Mouse (Mus musculus): ENCODE measurements around the gene Hoxc10. TPM values are rescaled to one million over a fixed set of nuclear protein-coding genes. Genes with fewer than 3 reads are reported as not detected.

Hoxc10 gene
- polyA plus RNA-seq, 1 experiment from 2014 or later = not detected

DNA sequence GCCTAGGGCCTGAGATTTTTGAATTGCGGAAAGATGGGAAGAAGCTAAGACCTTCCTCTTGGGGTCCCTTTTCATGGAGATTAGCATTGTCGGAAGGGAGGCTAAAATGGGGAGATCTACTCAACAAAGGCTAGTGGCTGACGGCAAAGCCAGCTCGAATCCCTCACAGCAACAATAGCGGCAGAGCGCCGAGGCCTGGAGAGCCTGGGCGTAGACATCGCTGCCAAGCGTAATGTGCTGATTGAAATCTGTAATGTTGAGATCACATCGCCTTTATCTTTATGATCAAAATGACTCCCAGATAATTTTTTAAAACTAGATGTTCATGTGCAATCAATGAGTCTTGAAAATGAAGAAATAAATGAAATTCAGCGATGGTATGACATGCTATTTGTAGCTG, 32.2 kb upstream of the Hoxc10 start:
- no peaks in the 10 kb centered on the region for H3K36me3 ChIP-seq
- no peak overlapping the region for H3K9ac ChIP-seq
- no peaks in the 10 kb centered on the region for H3K9me3 ChIP-seq (replicated peaks)
- H3K27ac ChIP-seq = no peak overlapping the region
- 3% methylated on average over 12 of the region's 12 CpGs for WGBS (ENCODE audit: insufficient replicate concordance)
- no peaks in the 10 kb centered on the region for H3K4me1 ChIP-seq
- H3K27me3 ChIP-seq (replicated peaks) = peaks cover 100% of the 10 kb centered on the region
- ATAC-seq = no peak
- H3K4me3 ChIP-seq = no peak overlapping the region
- no peak overlapping the region for H3K4me2 ChIP-seq

DNA sequence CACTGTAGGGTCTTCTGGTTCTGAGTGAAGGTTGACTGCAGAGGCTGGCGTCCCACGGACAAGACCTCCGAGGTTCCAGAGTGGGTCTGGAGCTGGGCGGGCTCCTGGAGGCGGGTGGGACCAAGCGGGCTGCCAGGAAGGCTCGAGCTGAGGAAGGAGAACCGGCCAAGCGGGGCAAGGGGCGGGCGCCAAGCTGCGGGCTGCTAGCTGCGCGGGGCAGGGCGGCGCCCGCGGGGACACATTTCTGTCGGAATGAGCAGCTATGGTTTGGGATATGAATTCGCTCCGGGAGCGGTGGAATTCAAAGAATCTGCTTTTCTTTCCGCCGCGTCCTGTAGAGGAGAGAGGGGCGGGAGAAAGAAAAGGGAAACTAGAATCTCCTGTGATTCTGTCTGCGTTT, 31.7 kb upstream of the Hoxc10 start:
- under 1% methylated on average over 27 of the region's 27 CpGs for WGBS (ENCODE audit: insufficient replicate concordance)
- Histone ChIP-seq H3K4me2 (no peak overlapping the region), H3K4me1 (no peaks in the 10 kb centered on the region), H3K4me3 (no peak overlapping the region), H3K27ac (no peak overlapping the region), H3K9ac (no peak overlapping the region), H3K27me3 (replicated peaks) (peaks cover 100% of the 10 kb centered on the region), H3K36me3 (no peaks in the 10 kb centered on the region), H3K9me3 (replicated peaks) (no peaks in the 10 kb centered on the region)
- ATAC-seq = no peak

DNA sequence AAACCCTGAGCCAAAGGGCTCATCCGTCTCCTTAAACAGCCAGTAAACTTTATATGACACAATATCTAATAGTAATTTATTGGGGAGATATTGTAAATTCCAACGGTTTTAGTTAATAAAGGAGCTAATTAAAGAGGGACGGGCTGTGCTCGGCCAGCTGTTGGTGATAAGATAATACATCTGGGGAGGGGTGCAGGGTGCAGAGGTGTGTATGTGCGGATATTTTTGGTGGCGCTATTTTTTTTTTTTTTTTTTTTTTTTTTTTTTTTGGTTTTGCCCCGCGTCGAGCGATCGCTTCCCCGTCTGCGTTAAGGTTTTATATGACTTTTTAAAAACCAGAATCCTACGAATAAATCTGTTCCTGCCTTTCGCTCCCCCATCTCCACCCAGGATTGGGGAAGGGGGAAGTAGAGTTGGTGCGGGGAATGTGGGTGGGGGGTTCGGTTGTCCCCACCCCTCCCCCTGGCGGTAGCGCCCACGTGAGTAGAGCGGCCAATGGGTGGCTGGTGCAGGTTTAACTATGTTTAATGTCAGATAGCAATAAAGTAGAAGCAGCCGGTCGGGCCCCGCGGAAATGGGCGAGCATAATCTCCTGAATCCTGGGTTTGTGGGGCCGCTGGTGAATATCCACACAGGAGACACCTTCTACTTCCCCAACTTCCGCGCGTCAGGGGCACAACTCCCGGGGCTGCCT, 30.2 kb upstream of the Hoxc10 start, which contains the start of gene Hoxc12:
Hoxc12 (plus strand) TSS at position 479 of the 694 bp plus-strand sequence.
- H3K4me3 ChIP-seq = no peak within 1 kb of the TSS
- H3K27me3 ChIP-seq (replicated peaks) = peaks cover 100% of the 10 kb centered on the region
- no peaks in the 10 kb centered on the region for H3K9me3 ChIP-seq (replicated peaks)
- no peak within 1 kb of the TSS for H3K27ac ChIP-seq
- no peak within 1 kb of the TSS for H3K9ac ChIP-seq
- H3K4me2 ChIP-seq = no peak within 1 kb of the TSS
- no peaks in the 10 kb centered on the region for H3K36me3 ChIP-seq
- ATAC-seq = no peak
- H3K4me1 ChIP-seq = no peaks in the 10 kb centered on the region
- WGBS (ENCODE audit: insufficient replicate concordance) = 2% methylated on average over 31 of the region's 31 CpGs

DNA sequence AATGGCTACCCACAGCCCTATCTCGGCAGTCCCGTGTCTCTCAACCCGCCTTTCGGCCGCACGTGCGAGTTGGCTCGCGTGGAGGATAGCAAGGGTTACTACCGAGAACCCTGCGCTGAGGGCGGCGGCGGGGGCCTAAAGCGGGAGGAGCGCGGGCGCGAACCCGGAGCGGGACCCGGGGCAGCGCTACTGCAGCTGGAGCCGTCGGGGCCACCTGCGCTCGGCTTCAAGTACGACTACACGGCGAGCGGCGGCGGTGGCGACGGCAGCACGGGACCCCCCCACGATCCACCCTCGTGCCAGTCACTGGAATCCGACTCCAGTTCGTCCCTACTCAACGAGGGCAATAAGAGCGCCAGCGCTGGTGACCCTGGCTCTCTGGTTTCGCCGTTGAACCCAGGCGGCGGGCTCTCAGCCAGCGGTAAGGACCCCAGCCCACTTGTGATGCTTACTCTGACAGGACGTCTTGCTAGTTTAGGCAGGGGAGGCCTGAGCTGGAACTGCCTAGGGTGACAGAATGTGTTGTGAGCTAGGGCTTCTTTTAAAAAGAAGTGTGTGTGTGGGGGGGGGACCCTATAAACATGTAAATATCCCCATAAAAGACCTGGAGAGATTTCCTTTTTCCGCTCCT, 29.4 kb upstream of the Hoxc10 start:
- Histone ChIP-seq H3K36me3 (no peaks in the 10 kb centered on the region), H3K4me1 (no peaks in the 10 kb centered on the region), H3K9me3 (replicated peaks) (no peaks in the 10 kb centered on the region), H3K4me2 (no peak overlapping the region), H3K27me3 (replicated peaks) (peaks cover 100% of the 10 kb centered on the region), H3K9ac (no peak overlapping the region), H3K4me3 (no peak overlapping the region), H3K27ac (no peak overlapping the region)
- 4% methylated on average over 50 of the region's 50 CpGs for WGBS (ENCODE audit: insufficient replicate concordance)
- no peak for ATAC-seq

DNA sequence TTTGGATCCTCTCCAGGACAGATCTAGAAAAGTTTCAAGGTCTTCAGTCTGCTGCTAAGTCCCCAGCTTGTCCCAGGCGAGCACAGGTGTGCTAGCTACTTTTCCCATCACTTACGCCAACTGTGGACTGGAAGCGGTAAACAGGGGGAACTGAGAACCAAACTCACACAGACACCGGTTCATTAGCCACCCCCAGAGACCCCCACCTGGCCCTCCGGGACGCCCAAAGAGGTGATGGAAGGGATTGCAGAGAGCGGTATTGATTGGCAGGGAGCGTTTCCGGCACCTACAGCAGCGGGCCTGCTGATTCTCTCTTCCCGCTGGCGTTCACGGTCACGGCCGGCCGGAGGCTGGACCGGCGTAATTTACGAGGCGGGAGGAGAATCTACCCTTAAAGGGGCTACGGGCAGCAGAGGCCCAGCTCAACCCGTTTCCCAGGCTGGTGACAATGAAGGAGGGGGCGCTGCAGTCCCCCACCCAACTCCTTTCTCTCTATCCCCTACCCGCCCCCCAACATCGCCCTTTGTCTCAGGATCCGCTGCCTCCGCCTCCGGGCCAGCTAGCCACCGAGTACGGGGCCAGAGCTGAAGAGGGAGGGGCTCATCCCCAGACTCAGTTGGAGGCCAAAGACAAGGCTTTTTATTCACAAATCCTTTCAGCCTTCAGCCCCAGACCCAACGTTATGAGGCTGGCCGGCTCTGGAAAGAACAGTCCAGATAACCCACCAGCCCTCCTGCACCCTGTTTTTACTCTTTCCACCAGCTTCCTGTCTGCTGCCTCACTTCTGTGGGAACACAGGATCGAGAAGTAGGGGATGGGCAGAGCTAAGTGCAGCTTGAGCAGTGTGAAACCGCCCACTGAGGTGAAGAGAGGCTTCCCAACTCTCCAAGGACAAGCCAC, 27.1 kb upstream of the Hoxc10 start:
- 3% methylated on average over 34 of the region's 34 CpGs for WGBS (ENCODE audit: insufficient replicate concordance)
- no peak overlapping the region for H3K4me2 ChIP-seq
- H3K9me3 ChIP-seq (replicated peaks) = no peaks in the 10 kb centered on the region
- no peaks in the 10 kb centered on the region for H3K36me3 ChIP-seq
- H3K9ac ChIP-seq = no peak overlapping the region
- peaks cover 99% of the 10 kb centered on the region for H3K27me3 ChIP-seq (replicated peaks)
- no peak overlapping the region for H3K27ac ChIP-seq
- no peaks in the 10 kb centered on the region for H3K4me1 ChIP-seq
- ATAC-seq = no peak
- H3K4me3 ChIP-seq = no peak overlapping the region

DNA sequence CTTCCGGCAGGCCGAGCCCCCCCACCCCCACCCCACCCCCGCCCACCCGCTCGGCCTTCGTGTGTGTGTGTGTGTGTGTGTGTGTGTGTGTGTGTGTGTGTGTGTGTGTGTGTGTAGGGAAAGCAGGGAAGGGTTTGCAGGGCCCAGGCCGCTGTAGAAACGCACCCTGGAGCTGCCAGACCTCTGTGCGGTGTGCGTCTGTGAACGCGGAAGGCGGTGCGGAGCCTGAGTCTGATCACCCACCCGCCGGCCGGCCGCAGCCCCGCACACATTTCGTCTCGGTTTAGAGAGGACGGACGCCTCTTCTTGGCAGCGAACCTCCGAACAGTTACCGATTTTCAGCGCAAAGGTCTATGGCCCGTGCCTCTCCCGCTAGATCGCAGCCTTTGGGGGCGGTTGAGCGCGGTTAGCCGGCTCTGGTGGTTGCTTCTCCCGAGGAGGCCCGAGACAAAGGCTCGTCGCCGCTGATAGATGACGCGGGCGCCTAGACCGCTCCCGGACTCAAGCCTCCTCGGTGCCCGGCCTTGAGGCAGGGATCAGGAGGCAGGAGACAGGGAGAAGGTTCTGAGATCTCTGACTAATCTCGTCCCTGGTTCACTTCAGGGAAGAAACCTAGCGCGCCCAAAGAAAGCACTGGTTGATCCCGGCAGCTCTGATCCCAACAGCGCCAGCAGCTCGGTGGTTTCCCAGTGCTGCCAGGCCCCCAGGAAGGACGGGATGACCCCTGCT, 23.7 kb upstream of the Hoxc10 start:
- no peak overlapping the region for H3K27ac ChIP-seq
- no peak for ATAC-seq
- H3K9me3 ChIP-seq (replicated peaks) = no peaks in the 10 kb centered on the region
- H3K4me1 ChIP-seq = no peaks in the 10 kb centered on the region
- no peak overlapping the region for H3K4me2 ChIP-seq
- no peak overlapping the region for H3K9ac ChIP-seq
- no peak overlapping the region for H3K4me3 ChIP-seq
- H3K27me3 ChIP-seq (replicated peaks) = peaks cover 99% of the 10 kb centered on the region
- no peaks in the 10 kb centered on the region for H3K36me3 ChIP-seq
- 2% methylated on average over 53 of the region's 53 CpGs for WGBS (ENCODE audit: insufficient replicate concordance)

DNA sequence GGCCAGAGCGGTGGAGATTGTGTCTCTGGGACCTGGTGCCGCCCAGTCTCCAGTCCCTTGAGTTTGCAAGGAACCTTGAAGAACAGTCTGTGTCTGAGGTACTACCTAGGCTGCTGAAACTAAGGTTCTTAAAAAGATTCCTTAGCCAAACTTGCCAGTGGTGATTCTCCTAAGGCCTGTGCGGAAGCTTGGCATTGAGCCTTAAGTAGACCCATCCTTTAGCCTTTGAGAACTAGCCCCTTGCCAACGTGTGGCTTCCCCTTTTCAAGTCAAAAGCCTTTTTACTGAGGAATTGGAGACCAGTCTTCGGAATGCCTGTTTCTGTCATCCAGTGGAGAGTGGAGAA, 23.2 kb upstream of the Hoxc10 start:
- no peaks in the 10 kb centered on the region for H3K36me3 ChIP-seq
- H3K4me2 ChIP-seq = no peak overlapping the region
- no peak for ATAC-seq
- H3K27ac ChIP-seq = no peak overlapping the region
- H3K9ac ChIP-seq = no peak overlapping the region
- no peaks in the 10 kb centered on the region for H3K4me1 ChIP-seq
- peaks cover 99% of the 10 kb centered on the region for H3K27me3 ChIP-seq (replicated peaks)
- H3K9me3 ChIP-seq (replicated peaks) = no peaks in the 10 kb centered on the region
- 4% methylated on average over 5 of the region's 5 CpGs for WGBS (ENCODE audit: insufficient replicate concordance)
- H3K4me3 ChIP-seq = no peak overlapping the region

DNA sequence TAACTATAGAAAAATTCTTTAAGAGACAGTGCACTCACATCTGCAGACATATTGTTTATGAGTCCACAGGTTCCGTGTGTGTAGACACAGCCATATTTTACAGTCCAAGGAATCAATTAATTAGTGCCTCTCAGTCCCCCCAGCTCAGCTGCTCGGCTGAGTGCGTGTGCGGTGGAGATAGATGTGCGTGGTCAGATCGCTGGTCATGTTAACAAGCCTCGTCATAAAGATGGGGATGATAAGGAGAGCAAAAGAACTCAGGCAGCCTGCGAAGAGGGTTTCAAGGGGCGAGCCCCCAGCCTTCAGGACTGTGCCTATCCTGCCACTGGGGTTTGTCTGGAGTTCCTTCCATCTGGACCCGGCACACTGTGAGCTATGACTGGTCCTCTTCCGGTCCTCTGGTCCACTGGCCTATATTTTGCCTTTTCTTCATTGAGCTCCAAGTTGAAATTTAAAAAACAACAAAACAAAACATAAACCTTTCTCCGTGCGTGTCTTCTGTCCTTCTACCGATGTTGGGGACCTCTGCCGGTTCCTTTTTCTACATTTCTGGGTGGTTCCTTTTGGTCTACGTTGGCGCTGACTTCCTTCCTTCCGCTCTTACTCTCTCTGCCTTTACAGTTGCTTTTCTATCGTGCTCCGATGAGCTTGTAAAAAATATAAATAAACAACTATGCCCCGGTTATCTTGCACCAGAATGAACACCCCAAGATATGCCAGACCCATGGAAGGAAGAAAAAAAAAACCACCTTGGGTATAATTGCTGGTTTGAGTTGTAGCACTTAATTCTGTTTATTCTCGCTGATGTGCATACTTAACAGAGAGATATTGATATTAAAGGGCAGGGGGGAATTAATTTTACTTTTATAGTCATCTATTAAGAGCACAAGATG, 21.2 kb upstream of the Hoxc10 start:
- Histone ChIP-seq H3K27me3 (replicated peaks) (peaks cover 99% of the 10 kb centered on the region), H3K9ac (no peak overlapping the region), H3K9me3 (replicated peaks) (no peaks in the 10 kb centered on the region), H3K36me3 (no peaks in the 10 kb centered on the region), H3K27ac (no peak overlapping the region), H3K4me3 (no peak overlapping the region), H3K4me2 (no peak overlapping the region), H3K4me1 (no peaks in the 10 kb centered on the region)
- WGBS (ENCODE audit: insufficient replicate concordance) = 11% methylated on average over 22 of the region's 22 CpGs
- no peak for ATAC-seq

DNA sequence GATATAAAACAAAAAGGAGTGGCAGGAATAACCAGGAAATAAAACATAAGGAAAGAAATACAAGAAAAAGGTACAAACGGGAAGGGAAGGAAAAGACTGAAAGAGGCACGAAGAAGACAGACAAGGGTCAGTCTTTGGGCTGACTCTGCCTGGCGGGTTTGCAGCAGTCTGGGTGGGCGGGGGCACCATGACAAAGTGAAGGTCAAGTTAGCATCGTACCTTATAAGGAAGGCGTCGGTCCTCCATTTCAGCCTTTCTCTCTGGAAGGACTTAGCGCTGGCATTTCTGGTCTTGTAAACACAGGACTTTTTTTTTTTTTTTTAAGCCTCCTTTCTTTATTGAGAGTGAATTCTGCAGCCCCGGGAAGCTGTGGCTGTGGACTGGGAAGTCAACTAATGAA, 19.3 kb upstream of the Hoxc10 start:
- no peak overlapping the region for H3K4me2 ChIP-seq
- no peak overlapping the region for H3K9ac ChIP-seq
- WGBS (ENCODE audit: insufficient replicate concordance) = 3% methylated on average over 9 of the region's 9 CpGs
- peaks cover 99% of the 10 kb centered on the region for H3K27me3 ChIP-seq (replicated peaks)
- no peak overlapping the region for H3K27ac ChIP-seq
- H3K9me3 ChIP-seq (replicated peaks) = no peaks in the 10 kb centered on the region
- ATAC-seq = no peak
- H3K36me3 ChIP-seq = no peaks in the 10 kb centered on the region
- no peaks in the 10 kb centered on the region for H3K4me1 ChIP-seq
- H3K4me3 ChIP-seq = no peak overlapping the region

DNA sequence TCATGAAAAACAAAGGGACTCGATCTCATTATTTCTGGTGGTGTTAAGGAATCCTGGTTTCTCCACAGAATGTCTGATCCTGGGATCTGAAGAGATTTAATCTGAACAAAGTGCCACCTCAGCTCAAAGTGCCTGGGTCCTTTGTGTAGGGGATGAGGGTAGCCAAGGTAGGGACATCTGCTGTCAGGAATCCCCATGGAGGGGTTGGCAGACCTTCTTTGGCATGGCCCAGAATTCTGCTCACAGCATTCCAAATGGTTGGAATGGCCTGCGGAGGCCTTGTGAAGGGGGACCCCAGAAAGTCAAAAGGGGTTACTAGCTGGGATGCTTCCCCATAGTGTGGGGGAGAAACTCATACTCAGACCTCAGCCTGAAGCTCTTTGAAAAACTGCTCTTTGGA, 17.8 kb upstream of the Hoxc10 start:
- Histone ChIP-seq H3K27me3 (replicated peaks) (peaks cover 99% of the 10 kb centered on the region), H3K9me3 (replicated peaks) (no peaks in the 10 kb centered on the region), H3K36me3 (no peaks in the 10 kb centered on the region), H3K9ac (no peak overlapping the region), H3K27ac (no peak overlapping the region), H3K4me2 (no peak overlapping the region), H3K4me1 (no peaks in the 10 kb centered on the region), H3K4me3 (no peak overlapping the region)
- 18% methylated on average over 2 of the region's 2 CpGs for WGBS (ENCODE audit: insufficient replicate concordance)
- no peak for ATAC-seq

DNA sequence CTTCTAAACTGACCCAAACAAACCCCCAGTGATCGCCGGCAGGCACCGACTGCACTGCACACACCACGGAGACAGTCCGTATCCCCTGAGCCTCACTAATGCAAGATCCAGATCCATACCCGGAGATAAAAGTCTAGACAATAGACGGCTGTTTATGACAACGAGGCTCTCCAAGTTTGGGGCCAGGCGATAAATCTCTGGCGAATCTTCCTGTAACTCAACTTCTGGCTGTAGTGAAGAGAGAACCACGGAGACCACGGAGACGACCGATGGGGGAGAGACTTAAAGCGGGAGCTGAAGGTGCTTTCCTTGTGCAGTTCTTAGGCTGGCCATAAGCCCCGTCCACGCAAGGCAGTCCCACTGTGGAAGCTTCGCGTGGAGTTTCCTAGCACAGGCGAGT, 16.9 kb upstream of the Hoxc10 start:
- peaks cover 100% of the 10 kb centered on the region for H3K27me3 ChIP-seq (replicated peaks)
- H3K4me3 ChIP-seq = no peak overlapping the region
- H3K4me1 ChIP-seq = no peaks in the 10 kb centered on the region
- no peaks in the 10 kb centered on the region for H3K9me3 ChIP-seq (replicated peaks)
- H3K4me2 ChIP-seq = no peak overlapping the region
- 3% methylated on average over 20 of the region's 20 CpGs for WGBS (ENCODE audit: insufficient replicate concordance)
- no peak overlapping the region for H3K27ac ChIP-seq
- no peak for ATAC-seq
- no peaks in the 10 kb centered on the region for H3K36me3 ChIP-seq
- H3K9ac ChIP-seq = no peak overlapping the region

Data from liver, embryonic 12.5 days (tissue).